21 mouse cellular contexts compared by ENCODE assay signal in the genomic region with DNA sequence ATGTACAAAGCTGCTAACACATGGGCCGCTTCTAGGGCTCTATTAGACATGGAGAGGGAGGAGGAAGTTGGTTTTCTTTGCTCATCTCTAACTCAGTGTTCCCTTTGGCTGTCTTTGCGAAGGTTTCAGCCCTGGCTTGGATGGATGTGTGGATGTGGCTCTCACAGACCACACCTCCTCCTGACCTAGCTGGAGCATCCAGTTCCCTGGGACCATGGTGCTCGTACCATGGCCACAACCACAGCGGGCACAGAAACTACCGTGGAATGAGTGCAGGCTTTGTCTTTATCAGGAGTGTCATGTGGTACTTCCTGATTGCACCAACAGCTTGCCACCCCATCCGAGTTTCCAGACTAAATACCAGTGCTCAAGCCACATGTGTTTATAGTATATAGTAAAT.
DNase-seq lines count a peak whose midpoint lies in the region; ATAC-seq lines count a peak whose summit lies in the region.
"Had no signal": no experiment of that assay in that cellular context is flagged by ENCODE, and none has a peak within 500 bp of the region (broad histone marks: within the 10 kb centered on the region; RNA-seq: fewer than 3 reads in every experiment).

No protein-coding gene starts in this region.

- ATAC-seq in liver, embryonic 11.5 days (replicated peaks; ENCODE audit: low FRiP score), result no peak
- no peak for ATAC-seq in liver, embryonic 12.5 days
- no peak for ATAC-seq in limb, embryonic 11.5 days (ENCODE audit: insufficient number of reproducible peaks, low FRiP score, low TSS enrichment, low read depth)
- 0 out of 2 replicates have a peak, but pooled peaks have one; percentile 26 for ATAC-seq in megakaryocyte progenitor cell, adult 5-6 weeks (replicated peaks; ENCODE audit: poor library complexity)
- ATAC-seq in midbrain, embryonic 13.5 days, result no peak
- no peak for ATAC-seq in forebrain, embryonic 12.5 days (ENCODE audit: low FRiP score)
- ATAC-seq: forebrain, embryonic 14.5 days; forebrain, embryonic 16.5 days had no signal

- no peak overlapping the region for H3K27ac ChIP-seq in liver, embryonic 11.5 days (ENCODE audit: low read depth, low read length)
- H3K27ac ChIP-seq in liver, embryonic 12.5 days, result no peak overlapping the region
- H3K27ac ChIP-seq in limb, embryonic 10.5 days, result peak overlapping the region; percentile 27; the same call in 1 of the 2 replicates
- H3K27ac ChIP-seq in limb, embryonic 11.5 days (replicated peaks; ENCODE audit: low read depth, low read length), result no peak overlapping the region
- no peak overlapping the region for H3K27ac ChIP-seq in midbrain, embryonic 13.5 days
- no peak overlapping the region for H3K27ac ChIP-seq in forebrain, embryonic 12.5 days
- H3K27ac ChIP-seq: embryonic facial prominence, embryonic 10.5 days; embryonic facial prominence, embryonic 12.5 days had no signal

- no peaks in the 10 kb centered on the region for H3K9me3 ChIP-seq in liver, embryonic 11.5 days (ENCODE audit: control insufficient read depth, low read length)
- no peaks in the 10 kb centered on the region for H3K9me3 ChIP-seq in liver, embryonic 12.5 days (replicated peaks)
- H3K9me3 ChIP-seq in limb, embryonic 10.5 days (replicated peaks), result no peaks in the 10 kb centered on the region
- H3K9me3 ChIP-seq in limb, embryonic 11.5 days (ENCODE audit: control insufficient read depth, low read length), result no peaks in the 10 kb centered on the region
- no peaks in the 10 kb centered on the region; the same call in 1 of the 2 replicates for H3K9me3 ChIP-seq in midbrain, embryonic 13.5 days
- H3K9me3 ChIP-seq in forebrain, embryonic 12.5 days, result no peaks in the 10 kb centered on the region
- H3K9me3 ChIP-seq: embryonic facial prominence, embryonic 10.5 days; embryonic facial prominence, embryonic 12.5 days had no signal

- DNase-seq in liver, embryonic 11.5 days (ENCODE audit: low spot score), result peak; percentile 23
- peak; percentile 46 for DNase-seq in limb, embryonic 10.5 days (ENCODE audit: low spot score)
- DNase-seq in limb, embryonic 11.5 days (ENCODE audit: low spot score), result peak; percentile 51
- DNase-seq in kidney, postnatal 36 days, result no peak
- DNase-seq: adrenal gland, adult 2 months; adrenal gland, postnatal 10 days; adrenal gland, postnatal 25 days; cerebellum, adult 11 months; cerebellum, adult 18-20 months; cerebellum, adult 8-10 months; cerebellum, adult 9-11 months; cerebellum, postnatal 14 days; cerebellum, postnatal 36 days had no signal

- no peak overlapping the region for H3K4me2 ChIP-seq in liver, embryonic 11.5 days
- H3K4me2 ChIP-seq in liver, embryonic 12.5 days, result no peak overlapping the region
- H3K4me2 ChIP-seq in limb, embryonic 11.5 days (ENCODE audit: low read depth, severe bottlenecking), result no peak overlapping the region
- no peak overlapping the region for H3K4me2 ChIP-seq in midbrain, embryonic 13.5 days (replicated peaks)
- no peak overlapping the region for H3K4me2 ChIP-seq in forebrain, embryonic 12.5 days
- H3K4me2 ChIP-seq: embryonic facial prominence, embryonic 12.5 days had no signal

- no peaks in the 10 kb centered on the region for H3K27me3 ChIP-seq in liver, embryonic 11.5 days (replicated peaks; ENCODE audit: control insufficient read depth, insufficient read depth, low read length)
- H3K27me3 ChIP-seq in liver, embryonic 12.5 days (replicated peaks), result no peaks in the 10 kb centered on the region
- peaks cover 36% of the 10 kb centered on the region for H3K27me3 ChIP-seq in limb, embryonic 10.5 days (ENCODE audit: low read depth, poor library complexity, severe bottlenecking)
- H3K27me3 ChIP-seq in limb, embryonic 11.5 days (ENCODE audit: control insufficient read depth, insufficient read depth, low read length), result peaks cover 2% of the 10 kb centered on the region; the same call in 1 of the 2 replicates
- H3K27me3 ChIP-seq in midbrain, embryonic 13.5 days, result peaks cover 28% of the 10 kb centered on the region
- peaks cover 35% of the 10 kb centered on the region for H3K27me3 ChIP-seq in forebrain, embryonic 12.5 days
- H3K27me3 ChIP-seq: embryonic facial prominence, embryonic 12.5 days had no signal

- 59% methylated on average over 6 of the region's 6 CpGs for WGBS in liver, embryonic 11.5 days
- 45% methylated on average over 6 of the region's 6 CpGs for WGBS in liver, embryonic 12.5 days (ENCODE audit: insufficient replicate concordance)
- 51% methylated on average over 6 of the region's 6 CpGs for WGBS in limb, embryonic 10.5 days
- 31% methylated on average over 6 of the region's 6 CpGs for WGBS in limb, embryonic 11.5 days
- WGBS in midbrain, embryonic 13.5 days, result 94% methylated on average over 6 of the region's 6 CpGs
- WGBS in forebrain, embryonic 12.5 days, result 83% methylated on average over 6 of the region's 6 CpGs

- no peaks in the 10 kb centered on the region for H3K36me3 ChIP-seq in liver, embryonic 11.5 days (ENCODE audit: control insufficient read depth, insufficient read depth, low read length)
- H3K36me3 ChIP-seq in liver, embryonic 12.5 days, result no peaks in the 10 kb centered on the region
- H3K36me3 ChIP-seq in limb, embryonic 10.5 days, result no peaks in the 10 kb centered on the region
- H3K36me3 ChIP-seq in limb, embryonic 11.5 days (ENCODE audit: control insufficient read depth, insufficient read depth, low read length), result no peaks in the 10 kb centered on the region
- H3K36me3 ChIP-seq in midbrain, embryonic 13.5 days, result no peaks in the 10 kb centered on the region
- no peaks in the 10 kb centered on the region for H3K36me3 ChIP-seq in forebrain, embryonic 12.5 days (replicated peaks)
- H3K36me3 ChIP-seq: embryonic facial prominence, embryonic 10.5 days; embryonic facial prominence, embryonic 12.5 days had no signal

- H3K4me3 ChIP-seq in liver, embryonic 11.5 days (ENCODE audit: low read depth, low read length), result no peak overlapping the region
- no peak overlapping the region for H3K4me3 ChIP-seq in liver, embryonic 12.5 days
- H3K4me3 ChIP-seq in limb, embryonic 10.5 days, result no peak overlapping the region
- H3K4me3 ChIP-seq in limb, embryonic 11.5 days (ENCODE audit: low read depth, low read length), result no peak overlapping the region
- no peak overlapping the region for H3K4me3 ChIP-seq in midbrain, embryonic 13.5 days (replicated peaks)
- H3K4me3 ChIP-seq in forebrain, embryonic 12.5 days (replicated peaks), result no peak overlapping the region
- H3K4me3 ChIP-seq: embryonic facial prominence, embryonic 10.5 days; embryonic facial prominence, embryonic 12.5 days had no signal

- H3K4me1 ChIP-seq in liver, embryonic 11.5 days (replicated peaks; ENCODE audit: control insufficient read depth, insufficient read depth, low read length), result peaks cover 3% of the 10 kb centered on the region; the same call in 1 of the 2 replicates
- no peaks in the 10 kb centered on the region for H3K4me1 ChIP-seq in liver, embryonic 12.5 days
- peaks cover 58% of the 10 kb centered on the region for H3K4me1 ChIP-seq in limb, embryonic 10.5 days
- peaks cover 24% of the 10 kb centered on the region for H3K4me1 ChIP-seq in limb, embryonic 11.5 days (ENCODE audit: control insufficient read depth, insufficient read depth, low read length)
- H3K4me1 ChIP-seq in midbrain, embryonic 13.5 days (replicated peaks), result peaks cover 22% of the 10 kb centered on the region
- H3K4me1 ChIP-seq in forebrain, embryonic 12.5 days, result peaks cover 17% of the 10 kb centered on the region

- no peak overlapping the region for H3K9ac ChIP-seq in liver, embryonic 11.5 days (ENCODE audit: low read depth, low read length)
- no peak overlapping the region for H3K9ac ChIP-seq in liver, embryonic 12.5 days
- no peak overlapping the region for H3K9ac ChIP-seq in limb, embryonic 11.5 days (ENCODE audit: low read length)
- H3K9ac ChIP-seq in midbrain, embryonic 13.5 days (replicated peaks), result no peak overlapping the region
- H3K9ac ChIP-seq in forebrain, embryonic 12.5 days, result no peak overlapping the region
- H3K9ac ChIP-seq: embryonic facial prominence, embryonic 12.5 days had no signal

Comparison
In these comparisons a context has a peak if more than half of its experiments do, and no peak if none do; other contexts are left out.
1. DNase-seq: peak in liver, embryonic 11.5 days (single experiment), limb, embryonic 10.5 days (single experiment) and limb, embryonic 11.5 days (single experiment); none in kidney, postnatal 36 days (0 of 2).